Mouse (Mus musculus): ENCODE data around the gene Clptm1l.

Gene Clptm1l

GRCm38 (mm10) chr13:73660163-73660695 lies 56.4 kb downstream of the Clptm1l start:
- DNase-seq (ENCODE audit: low read depth, low spot score) = no peak

All from A20 (cell line).